Mouse (Mus musculus): ENCODE measurements around the gene Dmac2. TPM values are rescaled to one million over a fixed set of nuclear protein-coding genes. Genes with fewer than 3 reads are reported as not detected.
A peak's percentile ranks its signal among the peaks of the same experiment; 100 is the strongest.
"Not testable (repeated sequence)": the region's sequence is repeated elsewhere in the genome, so short reads cannot be mapped to it uniquely, and the experiment has no call there.

Gene Dmac2
- 44.5 and 48.7 TPM in 2 replicates for polyA plus RNA-seq (2014; fragmentation: Nextera tagmentation; extraction: Ambion mirVana)

DNA sequence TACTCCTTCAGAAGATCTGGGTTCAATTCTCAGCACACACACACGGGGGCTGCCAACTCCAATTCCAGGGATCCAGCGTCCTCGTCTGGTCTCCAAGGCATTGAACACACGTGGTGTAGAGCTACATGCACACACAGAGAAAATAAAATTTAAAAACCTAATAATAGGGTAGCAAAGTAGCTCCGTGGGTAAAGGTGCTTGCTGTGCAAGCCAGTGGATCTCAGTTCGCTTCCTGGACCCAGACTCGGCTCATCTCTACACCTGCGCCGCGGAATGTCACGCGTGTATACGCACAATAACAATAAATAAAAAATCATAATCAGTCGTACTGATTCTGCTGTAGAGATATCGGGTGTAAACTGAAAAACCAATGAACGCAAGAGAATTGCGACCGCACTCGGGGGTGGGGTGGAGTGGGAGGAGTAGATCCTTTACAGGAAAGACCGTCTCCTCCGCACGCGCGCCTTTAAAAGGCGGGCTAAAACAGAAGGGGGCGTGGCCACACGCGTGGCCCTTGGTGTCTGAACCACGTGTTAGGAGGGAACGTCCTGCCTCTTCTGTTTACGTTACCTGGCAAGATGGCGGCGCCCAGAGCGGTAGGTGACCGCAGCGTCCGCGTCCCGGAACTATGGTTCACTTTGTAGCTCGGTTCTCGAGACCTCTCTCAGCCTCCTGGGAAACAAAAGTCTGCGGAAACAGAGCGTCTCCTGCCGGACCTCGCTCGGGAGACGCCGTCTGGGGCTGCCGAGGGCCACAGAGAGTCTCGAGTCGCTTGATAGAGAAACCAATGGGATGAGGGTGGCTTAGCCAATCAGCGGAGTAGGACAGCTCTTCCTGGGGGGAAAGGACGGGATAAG is at the start of gene Dmac2:
Gene Dmac2, plus strand, starts transcription at position 550 of the 857 bp plus-strand sequence.
- 1% methylated on average over 53 of the region's 53 CpGs for WGBS
- peak within 1 kb of the TSS; percentile 57 for H3K4me3 ChIP-seq (ENCODE audit: low read depth, low read length)
- H3K4me2 ChIP-seq (ENCODE audit: low read depth, low read length): peak within 1 kb of the TSS; percentile 59
- ATAC-seq (ENCODE audit: low read depth): peak; percentile 94
- 0 out of 2 replicates have a peak within 1 kb of the TSS, but pooled peaks have one; percentile 1 for H3K27ac ChIP-seq (ENCODE audit: low read depth, low read length)
- no peaks in the 10 kb centered on the region for H3K9me3 ChIP-seq (ENCODE audit: control insufficient read depth, low read length)
- H3K36me3 ChIP-seq (ENCODE audit: control insufficient read depth, insufficient read depth, low read length): no peaks in the 10 kb centered on the region
- no peaks in the 10 kb centered on the region for H3K27me3 ChIP-seq (ENCODE audit: control insufficient read depth, insufficient read depth, low read length)
- peak within 1 kb of the TSS; percentile 43 for H3K9ac ChIP-seq (replicated peaks; ENCODE audit: low read depth, low read length)
- no peaks in the 10 kb centered on the region for H3K4me1 ChIP-seq (ENCODE audit: control insufficient read depth, insufficient read depth, low read length)

DNA sequence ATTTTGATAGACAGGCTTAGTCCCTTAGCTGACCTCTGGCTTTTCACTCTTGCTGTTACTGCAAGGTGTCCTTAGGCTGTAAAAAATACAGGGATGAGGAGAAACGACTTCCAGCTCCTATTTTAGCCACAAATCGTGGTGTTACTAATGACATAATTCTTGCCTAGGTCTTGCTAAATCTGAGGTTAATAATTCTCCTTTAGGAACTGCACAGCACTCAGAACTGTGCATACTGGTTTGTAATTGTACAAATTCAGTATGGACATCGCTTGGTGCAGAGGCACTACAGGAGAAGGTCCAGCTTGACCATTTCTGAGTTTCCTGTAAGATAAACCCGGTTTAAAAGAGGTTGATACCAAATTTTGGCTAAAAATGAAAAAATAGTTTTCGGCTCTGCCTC is 45.4 kb upstream of the Dmac2 start:
- H3K36me3 ChIP-seq (ENCODE audit: control insufficient read depth, insufficient read depth, low read length); H3K4me1 ChIP-seq (ENCODE audit: control insufficient read depth, insufficient read depth, low read length); H3K4me2 ChIP-seq (ENCODE audit: low read depth, low read length); H3K27ac ChIP-seq (ENCODE audit: low read depth, low read length); H3K27me3 ChIP-seq (ENCODE audit: control insufficient read depth, insufficient read depth, low read length); H3K4me3 ChIP-seq (ENCODE audit: low read depth, low read length); H3K9ac ChIP-seq (replicated peaks; ENCODE audit: low read depth, low read length); H3K9me3 ChIP-seq (ENCODE audit: control insufficient read depth, low read length); ATAC-seq (ENCODE audit: low read depth): not testable (repeated sequence)
- 78% methylated on average over 5 of the region's 5 CpGs for WGBS

DNA sequence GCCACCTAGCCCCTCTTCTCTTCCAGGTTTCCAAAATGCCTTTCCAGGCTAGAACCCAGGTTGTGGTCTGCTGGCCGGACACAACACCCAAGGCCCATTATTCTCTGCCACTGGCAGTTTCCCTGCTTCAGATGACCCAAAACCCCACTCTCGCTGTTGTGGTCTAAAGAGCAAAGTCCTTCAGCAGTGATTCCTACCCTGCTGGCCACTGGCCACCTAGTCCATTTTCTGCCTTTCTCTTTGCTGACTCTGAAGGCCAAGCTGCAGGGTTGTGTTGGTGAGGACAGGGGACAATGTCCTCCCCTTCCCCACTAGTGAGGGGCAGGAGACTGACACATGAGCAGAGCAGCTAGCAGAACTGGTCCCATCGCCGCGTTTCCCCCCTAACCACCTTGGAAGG is 44.1 kb upstream of the Dmac2 start:
- Histone ChIP-seq H3K4me1 (ENCODE audit: control insufficient read depth, insufficient read depth, low read length) (no peaks in the 10 kb centered on the region), H3K9me3 (ENCODE audit: control insufficient read depth, low read length) (no peaks in the 10 kb centered on the region), H3K27me3 (ENCODE audit: control insufficient read depth, insufficient read depth, low read length) (no peaks in the 10 kb centered on the region), H3K9ac (replicated peaks; ENCODE audit: low read depth, low read length) (no peak overlapping the region), H3K4me2 (ENCODE audit: low read depth, low read length) (no peak overlapping the region), H3K27ac (ENCODE audit: low read depth, low read length) (no peak overlapping the region), H3K4me3 (ENCODE audit: low read depth, low read length) (no peak overlapping the region), H3K36me3 (ENCODE audit: control insufficient read depth, insufficient read depth, low read length) (no peaks in the 10 kb centered on the region)
- 83% methylated on average over 5 of the region's 5 CpGs for WGBS
- ATAC-seq (ENCODE audit: low read depth): no peak

DNA sequence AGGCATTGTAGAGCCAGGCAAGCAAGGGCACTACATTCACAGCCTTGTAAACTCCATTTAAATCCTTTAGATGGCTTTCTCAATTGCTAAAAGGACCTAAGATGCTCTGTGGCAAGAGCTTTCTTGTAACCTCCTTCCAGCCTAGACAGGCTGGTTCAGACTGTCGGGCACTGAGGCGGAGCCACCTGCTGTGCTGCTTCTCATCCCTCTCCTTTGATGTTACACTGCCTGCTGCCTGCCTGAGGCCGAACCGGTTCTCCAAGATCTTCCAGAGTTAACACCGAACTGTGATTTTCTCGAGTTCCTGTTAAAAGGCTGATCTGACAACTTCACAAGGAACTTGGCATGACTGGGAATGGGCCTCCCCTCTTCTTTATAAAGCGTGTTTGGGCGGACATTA is 43.3 kb upstream of the Dmac2 start:
- ATAC-seq (ENCODE audit: low read depth): no peak
- Histone ChIP-seq H3K9ac (replicated peaks; ENCODE audit: low read depth, low read length) (no peak overlapping the region), H3K4me1 (ENCODE audit: control insufficient read depth, insufficient read depth, low read length) (no peaks in the 10 kb centered on the region), H3K27me3 (ENCODE audit: control insufficient read depth, insufficient read depth, low read length) (no peaks in the 10 kb centered on the region), H3K4me2 (ENCODE audit: low read depth, low read length) (no peak overlapping the region), H3K4me3 (ENCODE audit: low read depth, low read length) (no peak overlapping the region), H3K36me3 (ENCODE audit: control insufficient read depth, insufficient read depth, low read length) (no peaks in the 10 kb centered on the region), H3K9me3 (ENCODE audit: control insufficient read depth, low read length) (no peaks in the 10 kb centered on the region), H3K27ac (ENCODE audit: low read depth, low read length) (no peak overlapping the region)
- 13% methylated on average over 8 of the region's 8 CpGs for WGBS

DNA sequence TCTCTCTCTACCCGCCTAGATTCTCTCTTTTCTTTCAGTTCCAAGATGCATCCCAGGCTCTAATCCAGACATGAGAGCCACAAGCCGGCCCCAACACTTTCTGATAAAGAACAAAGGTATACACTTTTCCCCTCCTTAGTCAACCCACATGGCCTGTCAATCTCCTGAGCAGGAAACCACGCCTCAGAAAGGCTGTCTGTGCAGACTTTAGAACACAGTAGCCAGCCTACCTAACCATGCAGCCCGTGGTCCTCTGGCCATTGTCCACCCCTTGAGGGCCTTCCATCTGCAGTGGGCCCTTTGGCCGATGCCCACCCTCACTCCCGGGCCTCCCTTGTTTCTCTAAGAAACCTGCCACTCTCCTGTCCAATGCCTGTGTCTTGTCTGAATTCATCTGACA is 42.9 kb upstream of the Dmac2 start:
- H3K27me3 ChIP-seq (ENCODE audit: control insufficient read depth, insufficient read depth, low read length); H3K36me3 ChIP-seq (ENCODE audit: control insufficient read depth, insufficient read depth, low read length); ATAC-seq (ENCODE audit: low read depth); H3K4me1 ChIP-seq (ENCODE audit: control insufficient read depth, insufficient read depth, low read length); H3K9ac ChIP-seq (replicated peaks; ENCODE audit: low read depth, low read length); H3K27ac ChIP-seq (ENCODE audit: low read depth, low read length); H3K4me3 ChIP-seq (ENCODE audit: low read depth, low read length); H3K4me2 ChIP-seq (ENCODE audit: low read depth, low read length); H3K9me3 ChIP-seq (ENCODE audit: control insufficient read depth, low read length): not testable (repeated sequence)
- 59% methylated on average over 6 of the region's 6 CpGs for WGBS

DNA sequence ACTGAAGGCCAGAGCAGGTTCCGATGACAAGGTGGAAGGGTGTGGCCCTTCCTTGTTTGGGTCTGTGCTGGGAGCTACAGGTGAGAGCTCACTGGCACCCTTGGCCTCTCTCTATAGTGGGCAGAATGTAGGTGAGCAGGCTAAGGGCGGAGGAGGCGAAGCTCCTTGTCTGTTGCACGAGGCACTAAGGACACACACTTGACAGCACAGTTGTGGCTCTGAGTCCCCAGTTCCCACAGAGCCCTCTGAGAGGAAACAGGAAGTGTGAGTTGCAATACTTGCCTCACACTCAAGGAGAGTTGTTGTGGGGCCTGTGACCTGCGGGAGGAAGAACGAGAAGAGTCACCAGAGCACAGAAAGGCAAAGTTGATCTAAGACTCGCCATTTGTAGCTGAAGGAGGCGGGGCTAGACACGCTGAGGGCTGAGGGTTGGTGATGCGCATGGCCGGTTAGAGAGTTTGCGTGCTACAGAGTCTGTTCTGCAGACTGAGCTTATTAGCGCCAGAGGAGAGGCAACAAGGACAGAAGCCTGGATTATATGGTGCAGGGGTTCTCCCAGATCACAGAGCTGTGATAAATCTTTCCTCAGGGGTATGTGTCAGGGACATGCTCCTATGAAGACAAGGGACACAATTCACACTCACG is 42.3 kb upstream of the Dmac2 start:
- not testable (repeated sequence) for ATAC-seq (ENCODE audit: low read depth); H3K4me2 ChIP-seq (ENCODE audit: low read depth, low read length); H3K27me3 ChIP-seq (ENCODE audit: control insufficient read depth, insufficient read depth, low read length); H3K27ac ChIP-seq (ENCODE audit: low read depth, low read length); H3K36me3 ChIP-seq (ENCODE audit: control insufficient read depth, insufficient read depth, low read length); H3K4me3 ChIP-seq (ENCODE audit: low read depth, low read length); H3K9me3 ChIP-seq (ENCODE audit: control insufficient read depth, low read length); H3K9ac ChIP-seq (replicated peaks; ENCODE audit: low read depth, low read length); H3K4me1 ChIP-seq (ENCODE audit: control insufficient read depth, insufficient read depth, low read length)
- 88% methylated on average over 12 of the region's 14 CpGs for WGBS

DNA sequence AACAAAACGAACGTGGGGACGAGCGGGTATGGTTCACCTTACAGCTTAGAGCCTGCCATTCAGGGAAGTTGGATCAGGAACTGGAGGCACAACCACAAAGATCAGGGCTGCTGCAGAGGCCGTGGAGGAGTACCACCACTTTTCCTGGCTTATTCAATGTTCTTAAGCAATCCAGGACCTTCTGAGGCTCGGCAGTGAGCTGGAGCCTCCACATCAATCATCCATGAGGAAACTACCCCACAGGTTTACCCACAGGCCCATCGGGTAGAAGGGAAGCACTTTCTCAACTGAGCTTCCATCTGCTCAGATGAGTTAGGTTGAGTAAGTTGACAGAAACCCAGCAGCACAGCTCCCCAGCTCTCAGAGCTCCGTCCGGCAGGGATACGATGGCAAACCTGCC is 39.8 kb upstream of the Dmac2 start:
- Histone ChIP-seq H3K4me3 (ENCODE audit: low read depth, low read length) (no peak overlapping the region), H3K36me3 (ENCODE audit: control insufficient read depth, insufficient read depth, low read length) (no peaks in the 10 kb centered on the region), H3K27ac (ENCODE audit: low read depth, low read length) (no peak overlapping the region), H3K4me1 (ENCODE audit: control insufficient read depth, insufficient read depth, low read length) (no peaks in the 10 kb centered on the region), H3K9ac (replicated peaks; ENCODE audit: low read depth, low read length) (no peak overlapping the region), H3K9me3 (ENCODE audit: control insufficient read depth, low read length) (no peaks in the 10 kb centered on the region), H3K27me3 (ENCODE audit: control insufficient read depth, insufficient read depth, low read length) (no peaks in the 10 kb centered on the region), H3K4me2 (ENCODE audit: low read depth, low read length) (no peak overlapping the region)
- 88% methylated on average over 10 of the region's 10 CpGs for WGBS
- no peak for ATAC-seq (ENCODE audit: low read depth)

DNA sequence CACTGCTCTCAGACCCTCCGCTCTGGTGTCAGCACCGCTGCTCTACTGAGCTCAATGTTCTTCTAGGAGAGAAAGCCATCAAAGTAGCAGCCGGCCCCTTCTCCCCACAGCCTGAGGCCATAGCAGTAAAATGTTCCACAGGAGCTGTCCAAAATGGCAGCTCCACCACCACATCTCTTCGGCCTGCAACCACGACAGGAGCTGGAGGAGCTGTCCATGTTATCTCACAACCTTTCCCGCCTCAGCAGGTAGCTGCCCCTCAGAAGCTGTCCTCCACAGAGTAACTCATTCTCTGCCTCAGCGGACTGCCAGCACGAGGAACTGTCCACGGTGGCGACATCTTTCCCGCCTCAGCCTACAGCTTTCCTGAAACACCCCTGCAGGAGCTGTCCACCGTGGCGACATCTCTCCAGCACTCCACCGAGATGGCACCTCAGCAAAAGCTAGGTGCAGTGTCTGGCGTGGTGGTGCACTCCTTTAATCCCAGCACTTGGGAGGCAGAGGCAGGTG is 36.9 kb upstream of the Dmac2 start:
- H3K4me3 ChIP-seq (ENCODE audit: low read depth, low read length): no peak overlapping the region
- no peaks in the 10 kb centered on the region for H3K36me3 ChIP-seq (ENCODE audit: control insufficient read depth, insufficient read depth, low read length)
- no peaks in the 10 kb centered on the region for H3K4me1 ChIP-seq (ENCODE audit: control insufficient read depth, insufficient read depth, low read length)
- ATAC-seq (ENCODE audit: low read depth): no peak
- H3K4me2 ChIP-seq (ENCODE audit: low read depth, low read length): no peak overlapping the region
- no peaks in the 10 kb centered on the region for H3K9me3 ChIP-seq (ENCODE audit: control insufficient read depth, low read length)
- H3K9ac ChIP-seq (replicated peaks; ENCODE audit: low read depth, low read length): no peak overlapping the region
- no peaks in the 10 kb centered on the region for H3K27me3 ChIP-seq (ENCODE audit: control insufficient read depth, insufficient read depth, low read length)
- 91% methylated on average over 15 of the region's 15 CpGs for WGBS
- no peak overlapping the region for H3K27ac ChIP-seq (ENCODE audit: low read depth, low read length)

DNA sequence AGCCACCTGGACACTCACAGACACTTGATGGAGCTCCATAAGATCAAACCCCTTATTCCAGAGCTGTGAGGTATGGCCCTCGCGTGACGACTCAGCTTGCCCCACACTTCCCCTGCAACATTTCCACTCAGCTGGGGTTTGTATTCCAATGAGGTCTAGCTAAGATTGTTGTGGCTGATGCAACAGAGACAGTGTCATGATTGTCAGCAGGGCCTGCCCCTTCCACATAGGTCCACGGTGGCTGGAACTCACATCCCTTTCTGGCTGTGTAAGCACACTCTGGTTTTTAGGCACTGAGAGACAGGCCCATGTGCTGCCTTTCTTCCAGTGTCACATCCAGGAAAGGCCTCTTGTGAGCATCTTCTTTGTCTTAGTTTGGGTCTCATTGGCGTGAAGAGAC is 34.6 kb upstream of the Dmac2 start:
- 90% methylated on average over 5 of the region's 5 CpGs for WGBS
- ATAC-seq (ENCODE audit: low read depth): no peak
- H3K36me3 ChIP-seq (ENCODE audit: control insufficient read depth, insufficient read depth, low read length): no peaks in the 10 kb centered on the region
- no peak overlapping the region for H3K4me2 ChIP-seq (ENCODE audit: low read depth, low read length)
- H3K9me3 ChIP-seq (ENCODE audit: control insufficient read depth, low read length): no peaks in the 10 kb centered on the region
- H3K9ac ChIP-seq (replicated peaks; ENCODE audit: low read depth, low read length): no peak overlapping the region
- H3K27ac ChIP-seq (ENCODE audit: low read depth, low read length): no peak overlapping the region
- H3K4me1 ChIP-seq (ENCODE audit: control insufficient read depth, insufficient read depth, low read length): no peaks in the 10 kb centered on the region
- no peak overlapping the region for H3K4me3 ChIP-seq (ENCODE audit: low read depth, low read length)
- H3K27me3 ChIP-seq (ENCODE audit: control insufficient read depth, insufficient read depth, low read length): no peaks in the 10 kb centered on the region
